Mouse (Mus musculus) frontal cortex, adult 2 months (tissue): ENCODE results near the gene Tmem54. TPM values are rescaled to one million over a fixed set of nuclear protein-coding genes. Genes with fewer than 3 reads are reported as not detected.

Source experiments
- DNase-seq, 2 experiments: peaks; one replicate each; pipeline ENCODE4 v3.0.0; 2022; ENCODE audit warnings: low spot score in 1 of 2; ENCODE audit errors: extremely low spot score in 1 of 2
- polyA plus RNA-seq: library from polyadenylated mRNA; depleted of rRNA; stranded (reverse); fragments of >200 nt; gene quantifications from 2 replicates; pipeline ENCODE4 v1.2.3, GENCODE M21; 2012; rRNA removed

Tmem54 gene
- polyA plus RNA-seq, 1 experiment = not detected

- no peak for DNase-seq
Measured at GRCm38 (mm10) chr4:129145411-129145810, 40.1 kb downstream of the Tmem54 start.

- DNase-seq = no peak
Measured at GRCm38 (mm10) chr4:129145943-129146342, 40.6 kb downstream of the Tmem54 start.

- no peak for DNase-seq
Measured at GRCm38 (mm10) chr4:129146392-129146791, 41.0 kb downstream of the Tmem54 start.

- DNase-seq = no peak
Measured at GRCm38 (mm10) chr4:129147552-129148103, 42.3 kb downstream of the Tmem54 start.

GRCm38 (mm10) chr4:129149321-129149720, 44.0 kb downstream of the Tmem54 start:
- no peak for DNase-seq

GRCm38 (mm10) chr4:129151276-129151811, 46.0 kb downstream of the Tmem54 start:
- DNase-seq = no peak

GRCm38 (mm10) chr4:129157541-129157940, 52.2 kb downstream of the Tmem54 start:
- DNase-seq = no peak

- DNase-seq = no peak
Measured at GRCm38 (mm10) chr4:129158549-129158948, 53.2 kb downstream of the Tmem54 start.

- no peak for DNase-seq
Measured at GRCm38 (mm10) chr4:129161076-129161475, 55.7 kb downstream of the Tmem54 start.

Other genes starting within 250 kb of the Tmem54 start
- gene Trim62, start 222.0 kb upstream of the Tmem54 start, polyA plus RNA-seq = 26.0 and 26.5 TPM in 2 replicates
- 42.5 and 43.7 TPM in 2 replicates for gene Azin2, start 143.1 kb upstream of the Tmem54 start, polyA plus RNA-seq
- 41.8 and 42.2 TPM in 2 replicates for gene Ak2, start 113.6 kb upstream of the Tmem54 start, polyA plus RNA-seq
- gene Rnf19b, start 47.3 kb upstream of the Tmem54 start, polyA plus RNA-seq = 45.4 and 47.8 TPM in 2 replicates
- 560 and 728 TPM in 2 replicates for gene Hpca, start 16.5 kb downstream of the Tmem54 start, polyA plus RNA-seq
- 82.9 and 90.1 TPM in 2 replicates for gene Fndc5, start 31.5 kb downstream of the Tmem54 start, polyA plus RNA-seq
- 28.0 and 31.5 TPM in 2 replicates for gene S100pbp, start 84.2 kb downstream of the Tmem54 start, polyA plus RNA-seq
- 72.0 and 72.5 TPM in 2 replicates for gene Yars, start 84.2 kb downstream of the Tmem54 start, polyA plus RNA-seq
- gene C77080, start 155.9 kb downstream of the Tmem54 start, polyA plus RNA-seq = 7.5 and 9.2 TPM in 2 replicates
- gene Sync, start 182.1 kb downstream of the Tmem54 start, polyA plus RNA-seq = 1.3 TPM in 2 replicates
- gene Rbbp4, start 229.8 kb downstream of the Tmem54 start, polyA plus RNA-seq = 59.1 and 61.4 TPM in 2 replicates
- gene Zbtb8os, start 230.1 kb downstream of the Tmem54 start, polyA plus RNA-seq = 31.1 and 32.0 TPM in 2 replicates